Mouse (Mus musculus): Measurements from ENCODE around the gene Usp8.

The Usp8 gene

DNA sequence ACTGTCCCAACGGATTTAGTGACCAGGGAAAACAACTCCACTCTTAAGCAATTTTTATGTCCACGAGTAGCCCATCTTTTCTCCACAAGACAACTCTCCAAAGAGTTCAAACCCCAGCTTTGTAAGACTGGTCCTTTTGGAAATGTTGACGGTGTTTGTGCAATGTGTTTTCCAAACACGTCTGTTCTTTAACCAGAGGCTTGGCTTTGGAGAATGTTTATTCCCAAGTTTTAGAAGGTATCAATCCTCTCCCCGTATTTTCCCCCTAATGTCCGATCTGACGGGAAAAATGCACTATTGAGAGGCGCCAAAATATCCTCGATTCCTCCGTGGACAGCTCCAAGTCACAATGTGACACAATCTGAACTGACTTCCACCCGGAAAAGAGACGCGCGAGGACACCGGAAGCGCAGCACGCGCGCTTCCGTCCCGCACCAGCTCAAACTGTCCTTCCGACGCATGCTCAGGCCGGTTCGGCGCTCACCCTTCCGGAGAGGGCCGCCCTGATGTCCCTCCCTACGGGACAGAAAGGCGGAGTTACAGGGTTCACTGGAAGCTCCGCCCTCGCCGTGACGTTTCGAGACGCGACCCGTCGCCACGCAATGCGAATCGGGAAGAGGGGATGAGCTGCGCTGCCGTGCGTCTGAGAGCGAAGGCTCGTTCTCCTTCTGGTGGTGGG lies at the start of gene Usp8:
Gene Usp8, plus strand, starts transcription at position 570 of the 679 bp plus-strand sequence.
- peak; percentile 96 for DNase-seq

DNA sequence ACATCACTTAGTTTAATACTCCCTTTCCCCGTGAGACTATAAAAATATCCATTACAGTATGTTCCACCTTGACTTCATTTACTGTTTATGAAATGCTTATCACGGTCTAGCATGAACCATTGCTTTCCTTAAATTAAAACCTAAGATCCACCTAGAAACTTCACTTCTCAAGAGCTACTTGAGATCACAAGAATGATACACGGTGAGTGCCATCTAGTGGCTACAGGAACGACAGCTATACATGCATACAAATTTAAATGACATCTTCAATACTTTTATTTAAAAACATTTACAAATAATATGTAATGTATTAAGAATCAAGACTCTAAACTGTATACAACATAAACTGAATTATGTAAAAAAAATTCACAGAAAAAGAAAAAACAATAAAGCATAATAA lies 43.6 kb upstream of the Usp8 start:
- DNase-seq: no peak

DNA sequence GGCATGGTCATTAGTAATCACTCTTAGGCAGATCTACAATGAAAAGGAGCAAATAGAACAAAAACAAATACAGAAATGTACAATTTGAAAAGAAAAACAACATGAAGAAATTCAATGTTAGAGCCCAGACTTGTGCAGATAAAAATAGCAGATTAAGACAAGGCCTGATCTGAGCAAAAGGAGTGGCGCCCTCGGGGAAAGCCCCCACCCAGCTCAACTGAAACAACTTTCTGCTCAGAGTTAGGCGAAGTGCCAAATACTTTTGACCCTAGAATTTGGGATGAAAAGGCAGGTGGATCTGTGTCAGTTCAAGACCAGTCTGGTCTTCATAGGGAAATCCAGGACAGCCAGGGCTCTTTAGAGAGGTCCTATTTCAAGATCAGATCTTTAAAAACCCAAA lies 41.1 kb upstream of the Usp8 start:
- no peak for DNase-seq

DNA sequence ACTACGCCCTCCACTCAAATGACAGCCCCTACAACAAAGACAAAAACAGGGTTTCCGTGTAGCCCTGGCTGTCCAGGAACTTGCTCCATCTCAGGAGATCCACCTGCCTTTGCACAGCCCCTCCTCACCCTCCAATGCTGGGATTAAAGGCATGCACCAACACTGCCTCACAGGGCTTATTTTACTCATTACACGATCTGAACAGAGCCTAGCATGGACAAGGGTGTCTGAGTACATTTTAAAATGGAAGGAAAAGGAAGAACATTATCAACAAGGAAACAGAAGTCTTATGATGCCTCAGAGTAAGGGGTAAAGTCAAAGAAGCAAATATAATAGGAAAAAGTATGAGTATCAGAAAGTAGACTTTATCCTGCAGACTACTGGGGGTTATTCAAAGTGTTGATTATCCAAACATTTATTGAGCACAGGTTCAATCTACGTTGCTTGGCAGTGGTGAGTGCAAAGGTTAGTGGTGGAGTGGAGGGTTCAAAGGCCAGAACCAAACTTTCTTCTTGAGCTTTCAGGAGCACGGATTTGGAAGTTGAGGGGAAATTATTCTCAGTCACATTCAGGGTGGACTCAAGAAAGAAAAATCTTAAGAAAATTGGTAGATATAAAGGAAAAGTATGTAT lies 38.4 kb upstream of the Usp8 start:
- peak; percentile 53 for DNase-seq

DNA sequence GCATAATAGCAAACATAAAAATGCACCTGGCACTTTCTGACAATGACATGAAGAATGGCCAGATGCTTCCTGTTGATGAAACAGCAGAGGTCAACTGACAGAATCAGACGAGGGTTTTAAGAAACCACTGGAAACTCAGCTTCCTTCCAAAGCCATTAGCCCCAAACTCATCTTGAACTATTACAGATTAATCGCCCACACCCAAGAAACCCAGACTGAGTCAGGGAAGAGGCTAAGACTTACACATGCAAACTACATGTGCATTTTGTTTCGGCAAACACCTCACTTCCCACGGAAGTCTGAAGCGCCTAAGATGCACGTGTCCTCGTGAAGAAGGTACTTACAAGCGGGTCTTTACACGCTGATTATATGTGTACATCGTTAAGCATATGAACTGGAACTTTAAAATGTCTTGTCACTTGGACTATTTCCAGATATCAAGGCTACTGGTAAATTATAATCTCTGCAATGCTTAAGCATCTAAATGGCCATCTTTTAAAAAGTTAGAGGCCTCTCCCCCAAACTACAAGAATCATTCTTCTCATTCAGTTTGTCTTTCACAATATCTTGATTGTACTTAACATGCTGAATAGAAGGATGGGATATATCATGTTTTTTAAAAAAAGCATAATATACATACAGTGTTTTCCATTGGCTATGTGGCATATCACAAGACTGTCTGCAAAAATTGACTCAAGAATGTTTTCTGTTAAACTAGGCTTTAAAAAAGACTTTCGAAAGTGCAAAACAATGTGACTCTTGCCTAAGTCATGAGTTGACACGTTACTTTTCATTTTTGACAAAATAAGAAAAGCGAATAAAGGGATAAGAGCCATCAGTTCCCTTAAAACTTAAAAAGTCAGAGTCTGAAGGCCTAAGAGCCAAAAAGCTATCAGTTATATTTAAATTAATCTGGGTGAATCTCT lies 33.5 kb upstream of the Usp8 start:
- DNase-seq: no peak

DNA sequence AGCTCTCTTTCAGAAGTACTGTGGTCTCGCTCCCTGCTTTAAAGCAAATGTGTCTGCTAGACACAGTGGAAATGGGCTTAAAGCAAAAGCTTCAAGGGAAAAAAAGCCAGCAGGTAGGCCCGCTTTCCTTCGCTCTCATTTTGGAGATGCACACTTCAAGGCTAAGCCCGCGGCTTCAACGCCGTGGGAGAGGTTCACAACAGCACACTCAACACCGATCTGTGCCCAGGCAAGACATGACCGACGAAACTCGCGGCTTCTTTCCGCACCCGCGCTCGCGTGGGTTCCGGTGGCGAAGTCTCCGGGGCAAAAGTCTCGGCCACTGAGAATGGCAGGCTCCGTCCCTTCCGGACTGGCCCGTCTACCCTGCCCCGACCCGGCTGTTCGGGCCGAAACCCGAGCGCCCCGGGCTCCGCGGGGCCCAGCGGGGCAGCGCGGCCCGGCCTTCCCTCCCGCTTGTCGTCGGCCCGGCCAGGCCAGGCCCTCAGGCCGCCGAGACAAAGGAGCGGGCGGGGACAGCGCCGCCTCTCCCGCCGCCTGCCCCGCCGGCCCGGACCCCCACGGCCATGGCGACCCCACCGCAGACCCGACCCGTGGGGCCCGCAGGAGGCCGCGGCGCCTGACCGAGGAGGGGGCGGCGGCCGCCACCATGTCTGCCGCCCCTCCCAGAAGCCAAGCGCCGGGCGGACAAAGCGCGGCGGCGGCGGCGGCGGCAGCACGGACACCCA lies 32.5 kb upstream of the Usp8 start:
- DNase-seq: peak; percentile 33

DNA sequence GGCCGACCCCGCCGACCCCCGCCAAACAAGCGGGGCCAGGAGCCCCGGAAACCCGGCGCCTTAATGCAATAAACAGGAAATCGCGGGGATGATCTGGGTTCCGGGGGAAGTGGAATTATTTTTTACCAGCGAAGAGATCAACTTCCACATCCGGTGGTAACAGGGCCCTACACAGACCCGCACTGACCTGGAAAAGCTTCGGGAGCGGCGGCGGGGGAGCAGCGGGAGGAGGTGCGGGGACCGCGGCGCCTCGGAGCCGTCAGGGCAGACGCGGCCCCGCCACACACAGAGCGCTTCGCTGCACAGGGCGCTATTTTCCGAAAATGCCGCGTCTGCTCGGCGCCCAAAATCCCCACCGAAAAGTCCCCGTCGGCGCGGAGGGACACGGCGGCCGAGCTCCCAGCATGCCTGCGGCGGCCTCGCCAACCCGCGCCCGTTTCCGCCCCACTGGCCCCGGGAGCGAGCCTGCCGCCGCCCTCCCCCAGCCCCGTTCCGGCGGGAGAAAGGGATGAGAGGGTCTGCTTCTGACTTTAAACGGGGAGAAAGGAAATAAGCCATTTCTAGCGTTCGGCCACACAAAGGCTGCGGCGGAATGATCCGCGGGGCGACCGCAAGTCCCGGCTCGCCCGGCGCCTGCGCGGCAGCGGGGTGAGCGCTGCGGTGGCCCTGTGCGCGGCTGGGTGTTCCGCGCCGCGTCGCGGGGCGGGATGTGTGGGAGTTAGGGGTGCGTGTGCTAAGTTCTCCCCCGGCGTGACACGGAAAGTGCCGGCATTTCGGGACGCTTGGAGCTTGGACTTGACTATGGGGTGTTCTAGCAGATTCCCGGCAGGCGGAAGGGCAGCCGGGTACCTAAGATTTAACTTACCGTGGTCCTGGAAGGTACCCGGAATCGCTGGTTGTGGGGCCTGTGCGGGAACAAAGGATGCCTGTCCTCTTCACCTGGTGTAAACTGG lies 31.7 kb upstream of the Usp8 start:
- DNase-seq: peak; percentile 87

DNA sequence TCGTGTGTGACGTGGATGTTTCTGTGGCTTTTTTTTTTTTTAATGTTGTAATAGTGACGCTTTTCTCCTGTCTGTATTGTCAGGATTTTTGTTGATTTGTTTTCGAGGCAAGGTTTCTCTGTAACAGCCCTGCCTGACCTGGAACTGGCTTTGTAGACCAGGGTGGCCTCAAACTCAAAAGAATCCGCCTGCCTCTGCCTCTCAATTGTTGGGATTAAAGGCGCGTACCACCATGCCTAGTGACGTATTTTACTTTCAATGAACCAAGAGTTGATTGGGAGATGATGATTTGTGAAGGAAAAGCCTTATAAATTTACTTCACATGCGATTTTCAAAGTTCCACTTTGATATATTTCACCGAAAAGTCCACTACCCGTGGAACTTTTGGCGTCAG lies 31.0 kb upstream of the Usp8 start, which contains the start of gene Gabpb1:
Gene Gabpb1, minus strand, starts transcription at position 216 of the 394 bp plus-strand sequence.
- no peak for DNase-seq

DNA sequence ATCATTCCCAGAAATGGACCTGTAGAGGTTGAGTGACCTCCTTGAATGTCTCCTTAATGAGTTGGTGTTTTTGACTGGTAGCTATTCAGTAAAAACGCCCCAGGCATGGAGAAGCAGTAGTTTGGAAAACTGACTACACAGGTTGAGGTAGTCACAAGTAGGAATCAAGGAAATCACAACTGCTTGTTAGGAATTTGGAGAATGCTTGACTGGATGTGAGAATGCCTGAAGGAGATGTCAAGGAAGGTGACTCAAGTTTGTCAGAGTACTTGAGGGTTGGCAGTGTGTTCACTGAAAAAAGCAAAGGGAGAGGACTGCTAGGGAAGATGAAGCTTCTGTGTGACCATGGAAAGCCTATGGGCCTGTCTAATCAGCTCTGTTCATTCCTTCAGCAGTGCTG lies 29.8 kb upstream of the Usp8 start:
- DNase-seq: no peak

DNA sequence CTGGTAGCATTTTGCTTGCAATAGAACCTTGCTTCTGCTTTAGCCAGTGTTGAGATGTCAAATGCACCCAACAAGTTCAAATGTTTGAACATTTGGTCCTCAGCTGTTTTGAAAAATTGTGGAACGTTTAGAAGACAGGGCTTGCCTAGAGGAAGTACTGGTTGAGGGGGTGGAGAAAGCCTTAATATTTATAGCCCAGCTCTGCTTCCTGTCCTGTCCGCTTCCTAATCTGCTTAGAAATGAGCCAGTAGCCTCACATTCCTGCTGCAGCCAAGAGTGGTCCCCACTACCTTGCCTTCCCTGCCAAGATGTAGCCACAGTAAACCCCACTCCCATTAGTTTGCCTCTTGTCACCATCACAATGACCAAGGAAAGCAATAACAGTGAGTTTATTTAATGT lies 24.8 kb upstream of the Usp8 start:
- DNase-seq: no peak

DNA sequence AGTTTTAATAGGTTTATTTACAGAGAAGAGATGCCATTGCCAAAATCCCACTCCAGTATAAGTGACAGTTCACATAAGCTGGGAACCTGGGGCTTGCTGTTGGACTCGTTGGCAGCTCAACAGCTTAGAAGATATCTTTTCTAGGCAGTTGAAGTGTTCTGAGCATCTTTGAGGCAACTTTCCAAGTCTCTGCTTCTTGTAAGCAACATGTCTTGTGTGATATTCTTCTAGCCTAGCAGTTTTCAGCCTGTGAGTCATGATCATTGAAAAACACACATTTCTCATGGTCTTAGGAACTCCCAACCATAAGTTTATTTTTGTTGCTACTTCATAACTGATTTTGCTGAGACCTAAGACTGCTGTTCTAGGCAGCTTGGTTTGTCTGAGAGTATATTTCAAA lies 24.2 kb upstream of the Usp8 start:
- DNase-seq: no peak

DNA sequence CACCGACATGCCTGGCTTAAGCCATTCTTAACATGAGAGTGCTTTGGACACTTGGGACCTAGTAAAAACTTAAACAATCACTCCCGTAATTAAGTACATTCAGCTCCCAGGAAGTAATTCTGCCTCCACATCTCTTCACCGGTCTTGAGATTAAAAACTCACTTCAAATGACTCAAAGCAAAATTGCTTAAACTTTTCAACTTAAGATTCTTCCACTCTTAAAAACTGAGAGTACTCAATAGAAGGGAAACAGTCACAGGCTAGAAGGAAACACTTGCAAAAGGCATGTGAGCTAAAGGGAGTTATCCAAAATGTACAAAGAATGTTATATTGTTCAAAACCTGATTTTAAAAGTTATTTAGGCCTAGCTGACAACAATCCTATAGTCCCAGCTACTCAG lies 15.8 kb upstream of the Usp8 start:
- DNase-seq: no peak

DNA sequence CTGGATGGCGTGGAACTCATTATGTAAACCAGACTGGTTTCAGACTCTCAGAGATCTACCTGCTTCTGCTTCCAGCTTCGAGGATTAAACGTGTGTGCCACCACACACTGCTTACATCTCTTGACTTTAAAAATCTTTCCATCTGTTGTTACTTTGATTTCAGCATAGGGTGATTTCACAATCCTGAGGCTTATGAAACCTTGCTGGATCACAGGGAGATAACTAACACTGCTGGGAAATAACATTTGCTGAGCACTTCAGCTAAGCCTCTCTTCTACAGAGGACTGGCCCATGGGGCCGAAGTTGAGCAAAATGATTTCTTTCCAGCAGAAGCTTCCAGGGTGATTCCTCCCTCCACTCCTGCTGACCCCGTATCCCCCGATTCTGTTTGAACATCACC lies 11.8 kb upstream of the Usp8 start:
- DNase-seq: no peak

DNA sequence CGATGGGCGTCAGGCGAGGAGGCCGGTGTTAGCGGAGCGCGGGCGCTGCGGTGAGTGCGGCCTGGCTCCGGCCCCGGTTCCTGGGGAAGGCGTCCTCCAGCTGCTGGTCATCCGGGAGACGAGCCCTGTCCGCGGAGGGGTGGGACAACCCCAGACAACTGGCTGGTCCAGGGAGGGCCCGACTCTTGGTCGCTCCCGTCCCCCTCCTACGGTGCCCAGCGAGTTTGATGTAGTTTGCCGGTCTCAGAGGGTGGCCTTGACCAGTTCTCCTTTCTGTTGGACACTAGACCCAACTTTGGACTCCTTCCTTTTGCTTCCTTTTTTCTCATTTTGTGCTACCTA lies 281 bp downstream of the Usp8 start:
- DNase-seq: no peak

DNA sequence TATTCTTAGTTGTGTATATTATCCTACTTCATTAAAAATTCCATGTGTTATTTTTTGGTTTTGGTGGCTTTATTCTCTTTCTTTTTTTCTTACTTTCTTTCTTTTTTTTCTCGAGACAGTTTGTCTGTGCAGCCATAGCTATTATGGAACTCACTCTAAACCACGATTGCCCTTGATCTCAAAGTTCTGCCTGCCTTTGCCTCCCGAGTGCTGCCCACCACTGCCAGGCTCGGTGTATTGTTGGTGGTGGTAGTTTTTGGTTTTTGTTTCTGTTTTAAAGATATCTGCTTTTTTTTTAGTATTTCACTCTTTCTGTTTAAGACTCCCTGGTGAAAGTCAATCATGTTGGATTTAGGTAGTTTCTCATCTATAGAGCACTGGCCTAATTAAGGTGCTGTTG lies 1.2 kb downstream of the Usp8 start:
- DNase-seq: no peak

DNA sequence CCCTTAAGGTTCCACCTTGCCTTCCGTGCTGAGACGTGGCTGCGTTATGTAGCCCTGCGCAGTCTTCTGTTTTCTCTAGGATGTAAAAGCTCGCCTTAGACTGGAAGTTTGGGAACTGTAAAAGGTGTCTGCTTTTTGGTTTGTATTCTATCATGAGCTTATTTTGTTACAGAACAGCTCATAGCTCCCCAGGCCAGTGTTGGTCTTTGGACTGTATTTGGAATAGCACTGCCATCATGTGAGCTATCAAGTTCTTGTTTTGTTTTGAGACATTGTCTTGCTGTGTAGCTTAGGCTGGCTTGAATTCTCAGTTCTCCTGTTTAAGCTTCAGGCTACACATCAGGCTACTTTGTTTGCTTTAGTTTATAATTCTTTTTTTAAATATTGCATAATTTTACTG lies 5.4 kb downstream of the Usp8 start:
- peak; percentile 34 for DNase-seq

DNA sequence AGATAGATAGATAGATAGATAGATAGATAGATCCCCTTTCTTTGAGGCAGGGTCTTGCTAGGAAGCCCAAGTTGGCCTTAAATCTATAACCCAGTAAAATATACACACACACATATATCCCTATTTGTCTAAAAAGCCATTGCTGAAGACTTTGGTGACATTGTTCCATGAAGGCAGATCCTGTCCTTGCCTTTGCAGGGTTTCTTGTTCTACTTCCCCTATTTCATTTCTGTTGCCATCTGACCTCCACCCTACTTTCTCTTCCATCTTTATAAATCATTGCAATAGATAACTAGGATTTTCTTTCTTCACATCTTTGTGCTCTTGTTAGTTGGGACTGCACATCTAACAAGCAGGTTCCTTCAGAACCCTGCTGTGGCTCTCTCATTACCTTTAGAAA lies 5.8 kb downstream of the Usp8 start:
- no peak for DNase-seq

DNA sequence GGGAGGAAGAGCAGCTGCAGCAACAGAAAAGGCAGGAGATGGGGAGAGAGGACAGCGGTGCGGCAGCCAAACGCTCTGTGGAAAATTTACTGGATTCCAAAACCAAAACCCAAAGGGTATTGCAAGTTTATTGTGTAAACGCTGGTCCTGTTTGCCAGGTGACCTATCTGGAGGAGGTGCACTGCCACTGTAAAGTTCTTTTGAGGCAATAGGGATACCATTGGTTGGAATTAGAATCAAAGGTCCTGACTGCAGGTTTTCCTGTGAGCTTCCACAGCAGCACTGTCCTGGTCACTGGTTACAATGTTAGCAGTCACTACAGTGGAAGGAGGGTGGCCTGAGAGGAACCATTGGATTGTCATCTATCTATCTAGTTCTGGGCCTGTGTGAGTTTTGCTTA lies 22.1 kb downstream of the Usp8 start:
- DNase-seq: no peak

DNA sequence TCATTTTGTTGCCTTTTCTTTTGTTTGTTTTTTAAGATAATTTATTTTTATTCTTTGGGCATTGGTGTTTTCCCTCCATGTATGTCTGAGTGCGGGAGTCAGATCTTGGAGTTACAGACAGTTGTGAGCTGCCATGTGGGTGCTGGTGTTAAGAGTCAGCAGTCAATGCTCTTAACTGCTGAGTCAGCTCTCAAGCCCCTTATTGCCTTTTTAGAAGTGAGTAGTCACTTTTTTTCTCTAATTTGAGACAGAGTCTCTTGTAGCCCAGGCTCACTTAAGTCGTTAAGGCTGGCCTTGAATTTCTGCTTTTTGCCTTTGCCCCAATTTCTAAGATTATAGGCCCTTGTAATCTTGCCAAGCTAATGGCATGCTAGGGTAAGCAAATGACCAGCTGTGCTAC lies 23.4 kb downstream of the Usp8 start:
- no peak for DNase-seq

DNA sequence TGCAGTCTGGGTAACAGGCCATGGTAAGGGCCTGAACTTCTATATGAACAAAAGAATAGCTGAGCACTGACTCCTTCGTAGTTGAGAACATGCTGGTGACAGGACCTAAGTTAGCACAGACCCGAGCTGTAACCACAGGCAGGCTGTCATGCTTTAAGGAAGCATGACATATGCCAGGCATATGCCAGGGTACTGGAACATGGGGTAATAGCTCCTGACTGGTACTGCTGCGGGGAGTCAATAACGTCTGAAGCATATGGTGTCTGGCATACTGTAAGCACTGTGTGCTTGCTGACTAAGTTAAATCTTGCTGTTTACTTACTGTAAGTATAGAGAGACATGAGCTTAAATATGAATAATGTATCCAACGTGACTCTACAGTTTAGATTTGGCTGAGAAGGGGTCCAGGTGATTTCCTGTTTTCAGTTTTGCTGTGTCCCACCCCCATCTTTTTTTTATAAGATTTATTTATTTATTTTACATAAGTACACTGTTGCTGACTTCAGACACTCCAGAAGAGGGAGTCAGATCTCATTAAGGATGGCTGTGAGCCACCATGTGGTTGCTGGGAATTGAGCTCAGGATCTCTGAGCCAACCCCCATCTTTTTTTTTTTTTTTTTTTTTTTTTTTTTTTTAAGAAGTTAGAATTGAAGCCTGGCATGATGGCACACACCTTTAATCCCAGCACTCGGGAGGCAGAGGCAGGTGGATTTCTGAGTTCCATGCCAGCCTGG lies 28.4 kb downstream of the Usp8 start:
- DNase-seq: no peak

DNA sequence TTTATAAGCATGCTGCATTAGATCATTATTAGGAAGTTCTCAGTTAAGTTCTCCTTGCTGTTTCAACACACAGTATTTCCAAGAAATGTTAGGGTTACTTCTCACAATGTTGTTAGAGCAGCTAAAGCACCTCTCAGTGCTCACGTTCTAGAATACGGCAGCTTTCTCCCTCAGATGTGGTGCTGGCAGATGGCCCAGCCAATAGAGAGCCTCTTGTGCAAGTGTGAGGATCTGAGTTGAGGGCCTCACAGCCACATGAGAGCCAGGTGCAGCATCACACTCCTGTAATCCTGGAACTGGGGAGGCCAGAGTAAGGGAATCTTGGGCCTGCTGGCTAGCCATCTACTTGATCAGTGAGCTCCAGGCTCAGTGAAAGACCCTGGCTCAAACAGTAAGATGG lies 33.2 kb downstream of the Usp8 start:
- DNase-seq: no peak
